Mouse (Mus musculus) ES-E14 (cell line): ENCODE data around the gene Dgkb.

Experiments used
- CHD2 ChIP-seq: IDR thresholded peaks from 2 replicates; pipeline ENCODE4 v1.6.1; 2014; ENCODE audit warnings: mild to moderate bottlenecking, low read depth, low read length, inconsistent platforms
- HCFC1 ChIP-seq: IDR thresholded peaks from 2 replicates; pipeline ENCODE4 v1.6.1; 2012; ENCODE audit warnings: low read length, inconsistent platforms, borderline replicate concordance; ENCODE audit not compliant: insufficient read depth
- MAFK ChIP-seq: IDR thresholded peaks from 2 replicates; pipeline ENCODE4 v1.6.1; 2014; ENCODE audit warnings: mild to moderate bottlenecking, low read depth, low read length, inconsistent platforms; ENCODE audit not compliant: insufficient read depth
- ZC3H11A ChIP-seq: IDR thresholded peaks from 2 replicates; pipeline ENCODE4 v1.6.1; 2012; ENCODE audit warnings: low read depth, mild to moderate bottlenecking, inconsistent platforms, low read length, borderline replicate concordance
- ZNF384 ChIP-seq: IDR thresholded peaks from 2 replicates; pipeline ENCODE4 v1.6.1; 2012; ENCODE audit warnings: low read depth, low read length, inconsistent platforms

DNA sequence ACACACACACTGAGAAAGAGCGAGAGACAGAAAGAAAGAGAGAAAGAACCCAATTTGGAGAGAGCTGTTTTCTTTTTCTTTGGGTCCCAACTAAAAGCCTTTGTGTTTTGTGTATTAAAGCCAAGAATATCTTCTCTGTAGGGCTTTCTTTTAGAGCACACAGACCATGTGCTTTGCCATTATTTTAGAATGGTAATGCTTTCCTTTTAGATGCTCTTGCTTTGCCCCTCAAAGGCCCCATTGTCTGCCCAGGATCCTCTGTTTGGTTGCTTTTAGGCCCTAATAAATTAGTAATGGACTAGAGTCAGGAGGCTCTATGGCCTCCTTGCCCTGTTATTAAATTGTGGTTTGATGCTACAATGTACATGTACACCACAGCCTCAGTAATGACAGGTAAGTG is 690.7 kb downstream of the Dgkb start:
- no peak for TF ChIP-seq ZNF384
- TF ChIP-seq MAFK = no peak
- no peak for TF ChIP-seq ZC3H11A
- no peak for TF ChIP-seq HCFC1
- no peak for TF ChIP-seq CHD2
